Mouse (Mus musculus) G1E (cell line): ENCODE measurements around the gene Tut7.

Experiments
- CTCF ChIP-seq: IDR thresholded peaks from 2 replicates; pipeline ENCODE4 v1.5.1; 2012; ENCODE audit warnings: low read depth, low read length, inconsistent platforms, mixed read lengths
- GATA1 ChIP-seq: IDR thresholded peaks from 2 replicates; pipeline ENCODE4 v1.6.1; 2012; ENCODE audit warnings: borderline replicate concordance, low read length, inconsistent platforms, mixed read lengths
- POLR2AphosphoS5 ChIP-seq: IDR thresholded peaks from 2 replicates; pipeline ENCODE4 v1.6.1; 2012; ENCODE audit warnings: low read depth, low read length, inconsistent platforms; ENCODE audit not compliant: insufficient replicate concordance
- TAL1 ChIP-seq: conservative IDR thresholded peaks from 2 replicates; pipeline ENCODE4 v1.6.1; 2012; ENCODE audit warnings: low read depth, low read length, inconsistent platforms, mixed read lengths

DNA sequence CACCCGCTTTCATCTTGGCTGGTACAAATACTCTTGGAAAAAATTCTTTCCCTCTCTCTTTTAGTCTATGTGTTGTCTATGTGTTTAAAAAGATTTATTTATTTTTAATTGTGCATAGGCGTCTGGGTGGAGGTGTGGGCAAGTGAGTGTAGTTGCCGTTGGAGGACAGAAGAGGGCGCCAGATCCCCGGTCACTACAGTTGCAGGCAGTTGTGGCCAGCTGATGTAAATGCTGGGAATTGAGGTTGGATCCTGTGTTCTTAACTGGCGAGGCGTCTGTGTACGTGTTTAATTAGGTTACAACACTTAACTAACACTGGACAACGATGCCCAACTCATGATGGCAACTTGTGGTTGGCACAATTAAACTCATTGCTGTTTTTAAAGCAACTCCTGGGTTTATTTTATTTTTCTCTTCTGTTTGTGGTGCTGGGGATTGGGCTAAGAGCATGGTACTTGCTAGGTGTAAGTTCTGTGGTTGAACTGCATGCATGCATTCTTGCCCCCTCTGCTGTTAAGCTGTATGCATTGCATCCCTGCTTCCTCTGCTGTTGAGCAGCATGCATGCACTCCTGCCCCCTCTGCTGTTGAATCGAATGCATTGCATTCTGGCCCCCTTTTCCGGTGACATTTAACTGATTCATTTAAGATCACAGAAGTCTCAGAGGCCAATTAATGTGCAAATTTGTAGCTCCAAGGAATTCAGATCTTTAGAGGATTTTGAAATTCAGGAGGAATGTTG, 17.7 kb upstream of the Tut7 start:
- no peak for TF ChIP-seq TAL1
- TF ChIP-seq CTCF, result peak; percentile 100
- TF ChIP-seq GATA1, result no peak
- no peak for TF ChIP-seq POLR2AphosphoS5
